Mouse (Mus musculus) layer of hippocampus, adult 2 months (tissue): ENCODE data around the gene Vwa3a. TPM values are rescaled to one million over a fixed set of nuclear protein-coding genes. Genes with fewer than 3 reads are reported as not detected.

Source experiments
- DNase-seq, 2 experiments: peaks; one replicate each; pipeline ENCODE4 v3.0.0; 2022; ENCODE audit warnings: low spot score in 2 of 2
- H3K27ac ChIP-seq: fragments of 200-600 bp; 2 replicates; pipeline ENCODE4 v1.8.1; 2022
- H3K4me3 ChIP-seq: fragments of 200-600 bp; 2 replicates; pipeline ENCODE4 v1.8.1; 2022; ENCODE audit warnings: mild to moderate bottlenecking
- CTCF ChIP-seq: fragments of 200-600 bp; conservative IDR thresholded peaks from 2 replicates; pipeline ENCODE4 v1.8.1; 2022; ENCODE audit warnings: antibody characterized with exemption, mild to moderate bottlenecking, moderate library complexity
- total RNA-seq, 2 experiments: library from RNA; stranded (reverse); gene quantifications; 2 replicates each; pipeline ENCODE4 v1.2.3; 2021

The Vwa3a gene
- total RNA-seq, 2 experiments from 2014 or later = 16.1 to 20.3 TPM

- TF ChIP-seq CTCF = no peak
- H3K4me3 ChIP-seq = no peak overlapping the region
- H3K27ac ChIP-seq = no peak overlapping the region
- DNase-seq = no peak
Observed at GRCm38 (mm10) chr7:120848831-120849512, 109.9 kb downstream of the Vwa3a start.

- no peak for TF ChIP-seq CTCF
- Histone ChIP-seq H3K4me3 (no peak overlapping the region), H3K27ac (no peak overlapping the region)
- no peak for DNase-seq
Observed at GRCm38 (mm10) chr7:120850165-120850564, 111.0 kb downstream of the Vwa3a start.

Other genes starting within 250 kb of the Vwa3a start
- 100 to 1,000 TPM; 233 to 241 TPM for gene Uqcrc2, start 104.1 kb upstream of the Vwa3a start, total RNA-seq
- gene Pdzd9, start 69.0 kb upstream of the Vwa3a start, total RNA-seq = not detected
- gene Mosmo, start 61.7 kb upstream of the Vwa3a start, total RNA-seq = 10 to 100 TPM; 93.5 to 99.0 TPM
- under 1 TPM in 1 of 2 experiments, not detected in 1; 0.37 TPM for gene Gm5737, start 73.0 kb downstream of the Vwa3a start, total RNA-seq
- 10 to 100 TPM; 32.5 to 32.8 TPM for gene Eef2k, start 103.5 kb downstream of the Vwa3a start, total RNA-seq
- 10 to 100 TPM; 26.3 to 27.0 TPM for gene Polr3e, start 178.4 kb downstream of the Vwa3a start, total RNA-seq
- 1 to 10 TPM; 3.6 to 4.4 TPM for gene Cdr2, start 243.0 kb downstream of the Vwa3a start, total RNA-seq
- gene Mfsd13b, start 243.2 kb downstream of the Vwa3a start, total RNA-seq = 1 to 10 TPM; 1.2 to 1.8 TPM